Mouse (Mus musculus): ENCODE data around the gene Txlnb.

DNA sequence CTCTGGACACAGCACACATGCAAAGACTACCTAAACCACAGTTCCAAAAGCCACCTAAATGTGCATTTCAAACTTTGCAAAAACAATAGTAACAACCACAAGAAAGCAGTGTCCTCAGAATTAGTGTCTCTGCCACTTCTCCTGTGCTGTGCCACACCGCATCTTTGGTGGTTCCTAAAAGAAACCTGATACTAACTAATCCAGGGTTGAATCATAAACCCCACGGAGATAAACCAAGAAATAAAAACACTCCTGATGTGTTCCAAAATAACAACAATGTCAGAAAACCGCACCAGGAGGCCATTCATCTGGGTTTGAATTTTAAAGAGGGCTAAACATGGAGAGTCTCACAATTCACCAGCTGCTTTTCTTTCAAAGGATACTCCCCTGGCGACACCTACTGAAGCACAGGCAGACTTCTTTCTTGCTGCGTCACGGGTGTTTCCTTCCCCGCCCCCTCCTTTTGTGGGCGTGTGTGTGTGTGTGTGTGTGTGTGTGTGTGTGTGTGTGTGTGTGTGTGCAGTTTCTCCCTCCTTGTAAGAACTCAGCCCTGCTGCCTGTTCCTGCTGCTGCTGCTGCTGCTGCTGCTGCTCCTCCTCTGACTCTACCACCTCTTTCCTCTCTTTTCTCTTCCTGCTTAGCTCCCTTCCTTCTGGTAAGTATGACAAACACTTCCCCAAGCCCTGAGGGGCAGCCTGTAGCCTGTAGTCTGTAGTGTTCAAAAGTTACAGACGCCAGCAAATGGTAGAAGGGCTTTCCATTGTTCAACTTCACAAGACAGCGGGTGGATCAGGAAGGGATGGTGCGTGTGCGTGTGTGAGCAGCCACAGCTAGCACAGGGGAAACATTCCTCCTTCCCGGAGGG is at the start of gene Txlnb:
- no peak for TF ChIP-seq UBTF (IDR thresholded peaks at IDR 0.05; ENCODE audit: borderline replicate concordance, insufficient read depth, low read depth, low read length)
- TF ChIP-seq CTCF (IDR thresholded peaks at IDR 0.05 in 2 of 3, conservative IDR thresholded peaks at IDR 0.05 in 1 of 3; ENCODE audit: control insufficient read depth in 1 of 3, insufficient read depth in 1 of 3, low read depth in 2 of 3, low read length in 3 of 3, poor library complexity in 1 of 3, severe bottlenecking in 1 of 3) = peak in 1 of 3 experiments; percentile 13; a peak in 1 of 6 replicates
- no peak for TF ChIP-seq EP300 (IDR thresholded peaks at IDR 0.05; ENCODE audit: low read depth in 1 of 2, low read length in 2 of 2)
- TF ChIP-seq HCFC1 (IDR thresholded peaks at IDR 0.05; ENCODE audit: low read depth, low read length) = no peak
- no peak for TF ChIP-seq JUND (IDR thresholded peaks at IDR 0.05; ENCODE audit: low read depth, low read length)
- no peak for TF ChIP-seq ZC3H11A (IDR thresholded peaks at IDR 0.05; ENCODE audit: low read depth, low read length)
- no peak for TF ChIP-seq MAX (IDR thresholded peaks at IDR 0.05; ENCODE audit: low read length)
- no peak for TF ChIP-seq MXI1 (IDR thresholded peaks at IDR 0.05; ENCODE audit: low read depth, low read length)
- no peak for TF ChIP-seq NRF1 (IDR thresholded peaks at IDR 0.05; ENCODE audit: insufficient read depth, low read depth, low read length, poor library complexity, severe bottlenecking)
- TF ChIP-seq POLR2A (IDR thresholded peaks at IDR 0.05; ENCODE audit: control insufficient read depth in 1 of 2, insufficient read depth in 1 of 2, low read depth in 1 of 2, low read length in 2 of 2, poor library complexity in 1 of 2) = no peak
- no peak for TF ChIP-seq SIN3A (IDR thresholded peaks at IDR 0.05; ENCODE audit: low read length)
